Mouse (Mus musculus): ENCODE measurements around the gene Gimap9. TPM values are rescaled to one million over a fixed set of nuclear protein-coding genes. Genes with fewer than 3 reads are reported as not detected.

The Gimap9 gene
- 1.6 and 1.7 TPM in 2 replicates for polyA plus RNA-seq (2012; rRNA removed)

DNA sequence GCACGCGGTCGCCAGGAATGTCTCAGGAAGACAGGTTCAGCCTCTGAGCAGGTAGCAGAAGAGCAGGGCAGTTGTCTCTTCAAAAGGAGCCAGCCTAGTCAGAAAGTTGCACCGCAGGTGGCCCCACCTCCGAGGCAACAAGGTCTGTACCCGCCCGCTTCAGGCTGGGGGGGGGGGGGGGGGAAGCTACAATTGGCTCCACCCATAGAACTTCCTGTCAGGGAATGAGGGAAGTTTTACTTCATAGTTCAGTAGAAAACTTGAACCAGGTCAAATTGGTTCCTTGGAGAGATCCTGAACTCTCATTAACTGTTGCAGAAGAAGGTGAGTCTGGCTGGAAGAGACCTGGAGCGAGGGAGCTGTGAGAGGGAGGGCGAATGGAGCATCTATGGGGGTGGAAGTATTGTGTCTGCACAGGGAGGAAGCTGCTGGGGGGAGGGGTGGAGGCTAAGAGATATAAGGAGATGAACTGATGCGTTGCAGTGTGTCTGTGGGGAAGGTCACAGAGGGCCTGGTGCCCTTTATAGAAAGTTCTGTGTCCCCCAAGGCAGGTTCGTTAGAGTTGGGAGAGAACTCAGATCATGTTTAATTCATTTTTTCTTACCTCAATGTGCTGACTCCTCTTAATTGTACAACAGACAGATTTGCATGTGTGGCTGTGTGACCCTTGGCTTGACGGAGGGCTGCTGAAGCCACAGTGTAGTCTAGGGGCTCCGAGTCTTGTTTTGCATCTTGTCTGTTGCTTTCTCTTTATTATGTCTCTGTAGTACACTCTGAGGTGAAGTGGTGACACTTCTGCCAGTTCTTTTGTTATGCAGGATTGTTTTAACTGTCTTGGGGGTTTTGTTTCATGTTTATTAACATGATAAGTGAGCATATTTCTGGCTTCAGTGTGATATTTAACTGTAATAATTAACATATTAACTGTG is at the start of gene Gimap9:
Gimap9 (plus strand) TSS at position 199 of the 929 bp plus-strand sequence.
- DNase-seq (ENCODE audit: low read depth), result peak; percentile 2
- no peak for TF ChIP-seq CTCF (IDR thresholded peaks at IDR 0.05; ENCODE audit: borderline replicate concordance, extremely low read depth, insufficient read depth, insufficient read length)
- TF ChIP-seq POLR2A (IDR thresholded peaks at IDR 0.05; ENCODE audit: borderline replicate concordance, extremely low read depth, insufficient read depth, insufficient read length, poor library complexity, severe bottlenecking), result no peak

DNA sequence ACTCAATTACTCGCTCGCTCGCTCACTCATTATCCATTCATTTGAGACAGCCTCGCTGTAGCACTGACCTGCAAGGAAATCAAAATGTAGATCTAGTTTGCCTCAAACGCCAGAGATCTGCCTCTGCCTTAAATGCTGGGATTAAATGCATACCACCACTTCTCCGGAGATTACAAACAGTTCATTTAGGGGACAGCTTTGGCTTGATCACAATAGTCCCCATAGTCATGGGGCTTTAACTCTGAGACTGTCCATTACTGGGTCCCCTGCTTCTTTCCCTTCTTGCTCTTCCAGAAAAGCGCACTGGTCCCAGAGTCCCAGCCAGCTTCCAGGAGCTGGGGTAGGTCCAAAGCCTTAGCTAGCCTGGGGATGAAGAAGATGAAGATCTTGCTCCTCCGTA is 49.5 kb upstream of the Gimap9 start, which contains the start of gene AI854703:
AI854703 (plus strand) TSS at position 301 of the 400 bp plus-strand sequence.
- no peak for TF ChIP-seq CTCF (IDR thresholded peaks at IDR 0.05; ENCODE audit: borderline replicate concordance, extremely low read depth, insufficient read depth, insufficient read length)
- DNase-seq (ENCODE audit: low read depth), result peak; percentile 6

DNA sequence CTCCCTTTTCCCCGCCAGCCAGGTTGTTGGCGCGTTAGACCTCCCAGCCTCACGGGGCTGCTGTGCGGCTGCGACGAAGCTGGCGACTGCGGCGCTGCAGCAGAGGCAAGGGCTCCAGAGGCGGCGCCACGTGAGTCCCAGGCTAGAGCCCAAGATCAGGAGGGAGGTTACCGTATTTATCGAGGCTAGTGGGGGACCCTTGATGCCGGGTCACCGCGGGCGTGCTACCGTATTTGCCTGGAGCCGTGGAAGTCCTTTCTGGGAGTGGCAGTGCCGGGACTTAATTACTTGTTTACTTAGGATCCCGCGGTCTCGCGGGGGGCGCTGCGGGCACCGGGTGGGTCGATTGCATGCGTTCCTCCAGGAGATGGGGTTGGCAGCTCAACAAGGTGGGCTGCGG is 48.9 kb upstream of the Gimap9 start:
- DNase-seq (ENCODE audit: low read depth), result peak; percentile 76
- TF ChIP-seq CTCF (IDR thresholded peaks at IDR 0.05; ENCODE audit: borderline replicate concordance, extremely low read depth, insufficient read depth, insufficient read length), result no peak
- TF ChIP-seq POLR2A (IDR thresholded peaks at IDR 0.05; ENCODE audit: borderline replicate concordance, extremely low read depth, insufficient read depth, insufficient read length, poor library complexity, severe bottlenecking), result no peak

DNA sequence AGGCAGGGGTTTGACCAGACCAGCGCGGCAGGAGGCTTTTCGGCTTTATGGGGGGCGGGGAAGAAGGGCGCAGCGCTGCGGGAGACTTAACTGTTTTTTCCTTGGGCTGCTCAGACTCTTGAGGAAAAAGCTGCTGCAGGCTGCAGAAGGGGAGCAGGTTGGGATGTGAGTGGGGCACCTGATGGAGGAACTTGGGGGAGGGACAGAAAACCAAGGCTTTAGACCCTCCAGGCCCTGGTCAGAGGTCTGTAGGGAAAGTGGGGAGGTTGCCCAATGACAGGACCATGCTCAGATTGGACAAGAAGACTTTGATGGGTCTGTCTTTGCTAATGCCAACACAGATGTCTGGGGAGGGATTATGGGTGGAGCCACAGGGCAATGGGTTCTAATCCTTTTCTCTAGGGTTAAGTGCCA is 48.4 kb upstream of the Gimap9 start:
- TF ChIP-seq POLR2A (IDR thresholded peaks at IDR 0.05; ENCODE audit: borderline replicate concordance, extremely low read depth, insufficient read depth, insufficient read length, poor library complexity, severe bottlenecking) (no peak), CTCF (IDR thresholded peaks at IDR 0.05; ENCODE audit: borderline replicate concordance, extremely low read depth, insufficient read depth, insufficient read length) (no peak)
- DNase-seq (ENCODE audit: low read depth), result no peak

DNA sequence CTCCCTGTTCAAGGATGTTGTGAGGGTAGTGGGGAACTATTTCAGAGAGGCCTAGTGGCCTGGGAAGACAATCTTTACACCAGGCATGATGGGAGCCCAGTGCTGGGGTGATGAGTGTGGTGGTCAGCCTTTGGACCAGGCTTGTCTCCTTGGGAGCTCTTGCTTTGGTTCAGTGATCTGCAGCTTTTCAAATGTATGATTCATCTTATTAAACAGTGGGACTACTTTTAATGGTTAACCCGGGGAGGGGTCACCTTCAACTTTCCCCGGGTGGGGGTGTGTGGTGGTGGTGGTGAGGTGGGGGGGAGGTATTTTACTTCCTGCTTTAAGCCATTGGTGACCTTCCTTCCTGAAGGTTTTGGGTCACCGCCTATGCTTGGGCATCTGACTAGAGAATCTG is 47.6 kb upstream of the Gimap9 start:
- no peak for DNase-seq (ENCODE audit: low read depth)
- TF ChIP-seq CTCF (IDR thresholded peaks at IDR 0.05; ENCODE audit: borderline replicate concordance, extremely low read depth, insufficient read depth, insufficient read length), result no peak
- TF ChIP-seq POLR2A (IDR thresholded peaks at IDR 0.05; ENCODE audit: borderline replicate concordance, extremely low read depth, insufficient read depth, insufficient read length, poor library complexity, severe bottlenecking), result no peak

DNA sequence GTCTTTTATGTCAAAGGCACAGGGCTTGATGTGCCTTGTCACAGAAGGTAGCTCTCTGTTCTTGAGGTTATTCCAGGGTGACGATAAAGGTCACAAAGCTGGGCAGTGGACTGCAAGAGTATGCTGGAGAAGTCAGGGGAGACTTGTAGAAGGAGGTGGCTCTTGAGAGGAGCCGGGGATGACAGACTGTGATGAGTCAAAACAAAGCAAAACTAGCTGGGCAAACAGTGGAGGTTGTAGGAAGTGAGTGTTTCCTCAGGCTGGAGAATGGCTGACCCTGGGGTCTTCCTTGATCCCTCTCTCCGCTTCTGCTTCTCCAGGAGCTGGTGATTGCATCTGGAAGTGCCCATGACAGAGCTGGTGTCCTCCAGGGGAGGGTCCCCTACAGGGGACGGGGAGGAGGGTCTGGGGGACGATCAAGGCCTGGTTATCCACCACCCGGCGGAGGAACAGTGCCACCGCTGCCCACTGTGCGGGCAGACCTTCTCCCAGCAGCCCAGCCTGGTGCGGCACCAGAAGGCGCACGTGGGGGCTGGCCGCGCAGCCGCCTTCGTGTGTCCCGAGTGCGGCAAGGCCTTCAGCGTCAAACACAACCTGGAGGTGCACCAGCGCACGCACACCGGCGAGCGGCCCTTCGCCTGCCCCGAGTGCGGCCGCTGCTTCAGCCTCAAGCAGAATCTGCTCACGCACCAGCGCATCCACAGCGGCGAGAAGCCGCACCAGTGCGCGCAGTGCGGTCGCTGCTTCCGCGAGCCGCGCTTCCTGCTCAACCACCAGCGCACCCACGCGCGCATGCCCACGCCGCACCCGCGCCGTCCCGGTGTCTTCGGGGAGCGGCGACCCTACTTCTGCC is 46.9 kb upstream of the Gimap9 start:
- DNase-seq (ENCODE audit: low read depth), result peak; percentile 71
- TF ChIP-seq CTCF (IDR thresholded peaks at IDR 0.05; ENCODE audit: borderline replicate concordance, extremely low read depth, insufficient read depth, insufficient read length) (no peak), POLR2A (IDR thresholded peaks at IDR 0.05; ENCODE audit: borderline replicate concordance, extremely low read depth, insufficient read depth, insufficient read length, poor library complexity, severe bottlenecking) (peak; percentile 37; the same call in 1 of the 2 replicates)

DNA sequence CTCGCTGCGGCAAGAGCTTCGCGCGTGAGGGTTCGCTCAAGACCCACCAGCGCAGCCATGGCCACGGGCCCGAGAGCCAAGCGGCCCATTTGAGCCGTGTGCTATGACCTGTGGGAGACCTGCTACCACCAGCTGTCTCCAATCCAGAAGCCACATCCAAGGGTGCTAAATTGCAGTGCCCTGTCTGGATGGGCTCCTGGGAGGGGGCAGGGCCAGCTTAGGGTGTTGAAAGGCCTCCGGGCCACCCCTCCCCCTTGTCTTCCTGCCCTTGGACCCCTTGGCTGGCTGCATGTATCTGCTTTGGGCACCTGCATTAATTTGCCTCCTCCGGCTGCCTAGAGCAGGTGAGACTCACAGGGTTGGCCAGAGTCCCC is 46.3 kb upstream of the Gimap9 start:
- TF ChIP-seq POLR2A (IDR thresholded peaks at IDR 0.05; ENCODE audit: borderline replicate concordance, extremely low read depth, insufficient read depth, insufficient read length, poor library complexity, severe bottlenecking), result no peak
- TF ChIP-seq CTCF (IDR thresholded peaks at IDR 0.05; ENCODE audit: borderline replicate concordance, extremely low read depth, insufficient read depth, insufficient read length), result no peak
- no peak for DNase-seq (ENCODE audit: low read depth)

DNA sequence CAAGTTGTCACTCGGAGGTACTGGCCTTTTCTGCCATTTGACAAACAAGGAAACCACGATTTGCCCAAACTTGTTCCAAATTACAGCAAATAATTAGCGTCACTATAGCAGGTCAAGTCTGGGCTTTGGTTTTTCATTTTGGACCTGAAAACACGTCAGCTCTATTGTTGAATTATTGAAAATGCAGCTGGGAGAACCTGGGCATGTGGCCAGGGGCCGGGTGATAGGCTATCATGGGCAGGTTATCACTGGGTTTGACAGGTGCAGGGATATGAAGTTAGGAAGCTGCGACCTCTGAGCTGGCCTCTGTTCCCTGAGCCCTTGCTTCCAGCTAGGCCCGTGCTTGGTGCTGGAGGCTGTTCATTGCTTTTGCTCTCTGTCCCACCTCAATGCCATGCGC is 45.1 kb upstream of the Gimap9 start:
- TF ChIP-seq POLR2A (IDR thresholded peaks at IDR 0.05; ENCODE audit: borderline replicate concordance, extremely low read depth, insufficient read depth, insufficient read length, poor library complexity, severe bottlenecking) (no peak), CTCF (IDR thresholded peaks at IDR 0.05; ENCODE audit: borderline replicate concordance, extremely low read depth, insufficient read depth, insufficient read length) (no peak)
- no peak for DNase-seq (ENCODE audit: low read depth)

DNA sequence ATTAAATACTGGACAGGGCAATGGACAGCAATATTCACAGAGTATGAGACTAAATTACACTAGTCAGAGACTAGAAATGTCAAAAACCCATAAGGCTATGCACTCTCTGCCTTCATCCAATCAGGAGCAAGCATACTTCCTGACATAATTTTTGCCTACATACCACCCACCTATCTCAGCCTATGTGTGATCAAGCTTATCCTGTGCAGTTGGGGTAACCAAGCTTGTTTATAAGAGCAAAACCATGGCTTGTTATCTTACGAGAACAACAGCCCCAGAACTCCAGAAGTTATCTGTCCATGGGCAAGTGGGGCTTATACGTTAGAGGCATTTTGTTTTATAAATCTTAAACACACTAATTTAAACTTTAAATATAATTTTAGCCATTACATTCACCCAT is 40.8 kb upstream of the Gimap9 start:
- no peak for TF ChIP-seq CTCF (IDR thresholded peaks at IDR 0.05; ENCODE audit: borderline replicate concordance, extremely low read depth, insufficient read depth, insufficient read length)
- TF ChIP-seq POLR2A (IDR thresholded peaks at IDR 0.05; ENCODE audit: borderline replicate concordance, extremely low read depth, insufficient read depth, insufficient read length, poor library complexity, severe bottlenecking), result no peak
- DNase-seq (ENCODE audit: low read depth), result no peak

DNA sequence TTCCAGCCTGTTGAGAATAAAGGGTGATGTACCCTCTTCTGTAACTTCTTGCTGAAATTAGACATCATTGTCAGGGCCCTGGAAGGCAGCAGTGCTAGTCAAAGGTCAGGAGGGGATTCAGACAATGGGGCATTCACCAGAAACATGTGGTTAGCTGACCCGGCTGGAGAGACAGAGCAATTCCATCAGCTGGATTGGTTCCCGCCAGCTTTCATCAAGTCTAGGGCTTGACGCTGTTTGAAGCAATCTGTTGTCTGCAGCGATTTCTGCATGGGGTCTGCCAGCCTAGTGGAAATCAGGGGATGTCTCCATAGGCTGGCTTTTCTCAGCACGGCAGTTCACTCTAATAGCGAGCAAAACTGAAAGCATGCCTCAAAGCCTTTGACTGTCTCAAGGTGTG is 39.4 kb upstream of the Gimap9 start:
- no peak for DNase-seq (ENCODE audit: low read depth)
- no peak for TF ChIP-seq POLR2A (IDR thresholded peaks at IDR 0.05; ENCODE audit: borderline replicate concordance, extremely low read depth, insufficient read depth, insufficient read length, poor library complexity, severe bottlenecking)

DNA sequence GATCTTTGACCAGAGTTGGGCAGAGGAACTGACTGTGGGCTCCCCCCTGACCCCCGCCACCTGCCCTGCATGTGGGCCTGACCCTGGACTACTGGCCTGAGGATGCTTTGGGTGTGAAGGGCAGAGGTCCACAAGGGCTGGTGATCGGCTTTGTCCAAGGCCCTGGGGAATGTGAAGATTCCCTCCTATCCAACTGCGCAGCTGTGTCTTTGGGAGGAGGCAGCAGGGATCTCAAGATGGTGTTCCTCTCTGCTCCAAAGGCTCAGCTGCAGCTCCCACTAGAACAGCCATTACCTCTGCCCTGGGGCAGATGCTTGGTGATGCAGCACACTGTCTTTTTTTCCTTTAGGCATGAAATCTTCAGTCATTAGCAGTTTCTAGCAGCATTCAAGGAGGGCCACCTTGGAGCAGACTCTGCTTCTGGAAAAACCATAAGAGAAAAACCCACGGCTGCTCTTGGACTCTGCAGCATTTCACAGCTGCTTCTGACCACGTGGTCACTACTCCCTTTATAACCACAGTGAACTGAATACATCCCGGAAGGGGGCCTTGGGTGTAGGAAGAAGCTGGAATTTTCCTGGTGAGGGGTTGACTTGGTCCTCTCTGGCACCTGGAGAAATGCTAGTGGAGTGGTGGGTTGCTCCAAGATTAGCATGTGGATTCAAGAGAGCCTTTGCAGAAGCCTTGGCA is 38.0 kb upstream of the Gimap9 start:
- DNase-seq (ENCODE audit: low read depth), result no peak
- no peak for TF ChIP-seq CTCF (IDR thresholded peaks at IDR 0.05; ENCODE audit: borderline replicate concordance, extremely low read depth, insufficient read depth, insufficient read length)
- no peak for TF ChIP-seq POLR2A (IDR thresholded peaks at IDR 0.05; ENCODE audit: borderline replicate concordance, extremely low read depth, insufficient read depth, insufficient read length, poor library complexity, severe bottlenecking)

Measured in brain, embryonic 14.5 days (tissue).